Mouse (Mus musculus) small intestine, adult 2 months (tissue): Measurements from ENCODE around the gene Foxc2.

ENCODE experiments used
- CTCF ChIP-seq: fragments of 200-500 bp; IDR thresholded peaks from 2 replicates; pipeline ENCODE4 v1.5.1; 2012; ENCODE audit warnings: low read depth, mild to moderate bottlenecking, control low read depth, inconsistent platforms, low read length, moderate library complexity, mixed read lengths; ENCODE audit not compliant: insufficient replicate concordance, insufficient read length; ENCODE audit errors: extremely low read depth
- POLR2A ChIP-seq: fragments of 200-500 bp; IDR thresholded peaks from 2 replicates; pipeline ENCODE4 v1.6.1; 2012; ENCODE audit warnings: low read depth, mild to moderate bottlenecking, control low read depth, inconsistent platforms, low read length, moderate library complexity

DNA sequence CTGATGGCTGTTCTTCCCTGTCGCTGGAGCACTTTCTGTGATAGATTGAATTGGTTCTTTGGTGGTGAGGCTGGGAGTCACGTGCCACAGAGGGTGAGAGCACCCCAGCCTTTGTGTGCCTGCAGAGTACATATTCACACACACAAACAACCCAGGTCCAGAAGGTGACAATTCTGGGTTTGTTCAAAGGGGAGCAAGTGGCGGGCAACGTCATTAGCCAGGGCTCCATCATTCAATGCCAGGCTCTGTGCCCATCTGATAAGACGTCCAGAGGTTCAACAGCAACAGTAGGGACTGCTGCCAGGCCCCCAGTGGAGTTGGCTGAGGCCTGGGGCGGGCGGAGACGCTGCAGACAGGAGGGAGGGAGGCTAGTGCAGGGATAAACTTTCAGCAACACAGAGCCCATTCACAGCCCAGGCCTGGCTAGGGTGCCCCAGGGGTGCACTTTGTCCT, 48.1 kb downstream of the Foxc2 start:
- no peak for TF ChIP-seq CTCF
- no peak for TF ChIP-seq POLR2A
